Mouse (Mus musculus): ENCODE measurements around the gene Cdh18. TPM values are rescaled to one million over a fixed set of nuclear protein-coding genes. Genes with fewer than 3 reads are reported as not detected.

The Cdh18 gene
- total and polyA plus RNA-seq, 3 experiments, result not detected

GRCm38 (mm10) chr15:22969424-22969823, 420.6 kb downstream of the Cdh18 start:
- H3K9me3 ChIP-seq (replicated peaks; ENCODE audit: insufficient read depth, low read length), result no peaks in the 10 kb centered on the region
- TF ChIP-seq GATA1 (IDR thresholded peaks at IDR 0.05; ENCODE audit: low read depth, low read length) (no peak), JUND (IDR thresholded peaks at IDR 0.05; ENCODE audit: low read depth, low read length) (no peak), ETS1 (IDR thresholded peaks at IDR 0.05; ENCODE audit: low read depth, low read length) (no peak), GABPA (IDR thresholded peaks at IDR 0.05; ENCODE audit: low read depth, low read length) (no peak), MAZ (IDR thresholded peaks at IDR 0.05; ENCODE audit: low read depth, low read length) (no peak), CHD1 (IDR thresholded peaks at IDR 0.05; ENCODE audit: low read depth, low read length) (no peak), BHLHE40 (IDR thresholded peaks at IDR 0.05; ENCODE audit: borderline replicate concordance, low read depth, low read length) (no peak), ZNF384 (IDR thresholded peaks at IDR 0.05; ENCODE audit: low read depth, low read length) (no peak), TCF12 (IDR thresholded peaks at IDR 0.05; ENCODE audit: low read depth, low read length) (no peak), POLR2A (IDR thresholded peaks at IDR 0.05; ENCODE audit: control insufficient read depth in 1 of 2, insufficient read depth in 1 of 2, low read depth in 1 of 2, low read length in 2 of 2, poor library complexity in 1 of 2) (no peak), HCFC1 (IDR thresholded peaks at IDR 0.05; ENCODE audit: low read depth, low read length) (no peak), MYC (IDR thresholded peaks at IDR 0.05; ENCODE audit: low read depth, low read length) (no peak), RAD21 (IDR thresholded peaks at IDR 0.05; ENCODE audit: low read depth, low read length) (no peak), USF1 (IDR thresholded peaks at IDR 0.05; ENCODE audit: low read depth, low read length) (no peak), MAX (IDR thresholded peaks at IDR 0.05; ENCODE audit: low read length) (no peak), ZKSCAN1 (IDR thresholded peaks at IDR 0.05; ENCODE audit: low read depth, low read length) (no peak), NELFE (IDR thresholded peaks at IDR 0.05; ENCODE audit: low read depth, low read length) (no peak), POLR2AphosphoS2 (IDR thresholded peaks at IDR 0.05; ENCODE audit: low read length) (no peak)

GRCm38 (mm10) chr15:22980136-22980535, 431.3 kb downstream of the Cdh18 start:
- no peaks in the 10 kb centered on the region; a peak in 1 of 4 replicates for H3K4me1 ChIP-seq (ENCODE audit: control insufficient read depth in 1 of 2, insufficient read depth in 2 of 2, low read length in 2 of 2)
- H3K36me3 ChIP-seq (ENCODE audit: control insufficient read depth in 1 of 2, insufficient read depth in 2 of 2, low read length in 2 of 2), result no peaks in the 10 kb centered on the region
- no peaks in the 10 kb centered on the region for H3K9me3 ChIP-seq (replicated peaks; ENCODE audit: insufficient read depth, low read length)
- no peak for TF ChIP-seq GABPA (IDR thresholded peaks at IDR 0.05; ENCODE audit: low read depth, low read length)
- TF ChIP-seq ZKSCAN1 (IDR thresholded peaks at IDR 0.05; ENCODE audit: low read depth, low read length), result no peak
- TF ChIP-seq MEF2A (IDR thresholded peaks at IDR 0.05; ENCODE audit: extremely low read depth, insufficient replicate concordance, low read depth, low read length, poor library complexity, severe bottlenecking), result no peak
- no peak overlapping the region for H3K4me3 ChIP-seq (ENCODE audit: control insufficient read depth in 1 of 2, insufficient read depth in 1 of 2, low read depth in 2 of 2, low read length in 2 of 2)
- H3K79me2 ChIP-seq (ENCODE audit: control insufficient read depth, insufficient read depth, low read length, poor library complexity), result no peaks in the 10 kb centered on the region
- H3K27ac ChIP-seq (ENCODE audit: control insufficient read depth, low read depth, low read length), result no peak overlapping the region
- H3K9ac ChIP-seq (ENCODE audit: control insufficient read depth, low read depth, low read length, poor library complexity, severe bottlenecking), result no peak overlapping the region
- H3K27me3 ChIP-seq (ENCODE audit: control insufficient read depth in 1 of 2, insufficient read depth in 2 of 2, low read length in 2 of 2), result no peaks in the 10 kb centered on the region
- no peak for DNase-seq (ENCODE audit: low read depth, low spot score)

More at GRCm38 (mm10) chr15:22969424-22969823, 420.6 kb downstream of the Cdh18 start:
- no peak overlapping the region for H3K4me3 ChIP-seq (ENCODE audit: control insufficient read depth in 1 of 2, insufficient read depth in 1 of 2, low read depth in 2 of 2, low read length in 2 of 2)
- no peaks in the 10 kb centered on the region for H3K79me2 ChIP-seq (ENCODE audit: control insufficient read depth, insufficient read depth, low read length, poor library complexity)
- DNase-seq (ENCODE audit: low read depth, low spot score), result no peak
- H3K9ac ChIP-seq (ENCODE audit: control insufficient read depth, low read depth, low read length, poor library complexity, severe bottlenecking), result no peak overlapping the region
- H3K27me3 ChIP-seq (ENCODE audit: control insufficient read depth in 1 of 2, insufficient read depth in 2 of 2, low read length in 2 of 2), result no peaks in the 10 kb centered on the region
- no peaks in the 10 kb centered on the region for H3K36me3 ChIP-seq (ENCODE audit: control insufficient read depth in 1 of 2, insufficient read depth in 2 of 2, low read length in 2 of 2)
- no peak overlapping the region for H3K27ac ChIP-seq (ENCODE audit: control insufficient read depth, low read depth, low read length)
- H3K4me1 ChIP-seq (ENCODE audit: control insufficient read depth in 1 of 2, insufficient read depth in 2 of 2, low read length in 2 of 2), result no peaks in the 10 kb centered on the region
